Mouse (Mus musculus): Measurements from ENCODE around the gene Tiam1.

Tiam1 gene

DNA sequence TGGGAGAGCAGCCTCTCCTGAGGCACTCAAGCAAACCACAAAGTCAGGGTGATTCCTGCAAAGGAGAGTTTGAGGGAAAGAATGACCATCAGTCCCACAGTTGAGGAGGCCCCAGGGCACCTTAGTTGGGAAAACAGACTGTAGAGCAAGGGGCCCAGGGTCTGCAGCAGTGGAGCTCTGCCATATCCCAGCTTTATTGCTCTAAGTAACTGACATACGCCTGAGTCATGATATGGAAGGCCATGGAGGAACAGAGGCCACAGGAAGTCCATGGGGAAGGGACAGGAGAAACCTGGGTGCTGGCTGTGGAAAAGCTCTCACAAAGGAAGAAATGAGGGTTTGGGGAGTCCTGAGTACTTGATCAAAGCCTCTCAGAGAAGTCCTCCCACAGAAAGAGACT lies 189.5 kb downstream of the Tiam1 start:
- no peak for DNase-seq (ENCODE audit: low read depth)

- no peak for DNase-seq (ENCODE audit: low read depth)
These were observed 190.7 kb downstream of the Tiam1 start for GRCm38 (mm10) chr16:89952821-89953220.

DNA sequence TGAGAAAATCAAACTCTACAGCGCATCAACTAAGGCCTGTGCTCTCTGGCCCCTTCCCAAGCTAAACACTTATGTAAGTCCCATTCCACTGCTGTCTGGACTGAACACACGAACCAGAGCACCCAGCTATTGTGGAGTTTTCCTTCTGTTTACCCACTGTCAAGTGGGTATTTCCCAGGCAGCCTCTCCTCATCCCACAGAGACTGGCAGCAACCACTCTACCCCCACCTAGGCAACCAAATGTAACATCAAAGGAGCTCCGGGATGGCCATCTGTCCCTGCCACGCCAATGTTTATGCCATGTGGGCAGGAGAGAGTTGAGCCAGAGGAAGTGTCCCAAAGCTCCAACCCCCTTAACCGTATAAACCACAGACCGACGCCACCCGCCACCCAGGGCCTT lies 192.8 kb downstream of the Tiam1 start:
- no peak for DNase-seq (ENCODE audit: low read depth)

GRCm38 (mm10) chr16:89950251-89950650 lies 193.3 kb downstream of the Tiam1 start:
- DNase-seq (ENCODE audit: low read depth), result no peak

DNA sequence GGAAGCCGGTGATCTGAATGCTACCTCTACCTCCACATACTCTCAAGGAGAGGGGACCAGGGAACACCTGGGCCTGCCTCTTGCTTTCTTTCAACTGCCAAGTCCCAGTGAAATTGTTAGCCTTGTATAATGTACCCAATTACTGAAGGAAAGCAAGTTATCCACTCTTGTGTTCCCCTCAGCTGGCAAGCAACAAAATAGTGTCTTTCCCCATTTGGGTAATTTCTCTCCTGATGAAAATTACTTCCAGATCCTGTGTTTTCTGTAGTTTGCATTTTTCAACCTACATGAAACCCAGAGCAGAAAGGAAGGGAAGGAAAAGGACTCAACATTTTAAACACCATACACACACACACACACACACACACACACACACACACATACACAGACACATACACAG lies 195.5 kb downstream of the Tiam1 start:
- DNase-seq (ENCODE audit: low read depth), result no peak

DNA sequence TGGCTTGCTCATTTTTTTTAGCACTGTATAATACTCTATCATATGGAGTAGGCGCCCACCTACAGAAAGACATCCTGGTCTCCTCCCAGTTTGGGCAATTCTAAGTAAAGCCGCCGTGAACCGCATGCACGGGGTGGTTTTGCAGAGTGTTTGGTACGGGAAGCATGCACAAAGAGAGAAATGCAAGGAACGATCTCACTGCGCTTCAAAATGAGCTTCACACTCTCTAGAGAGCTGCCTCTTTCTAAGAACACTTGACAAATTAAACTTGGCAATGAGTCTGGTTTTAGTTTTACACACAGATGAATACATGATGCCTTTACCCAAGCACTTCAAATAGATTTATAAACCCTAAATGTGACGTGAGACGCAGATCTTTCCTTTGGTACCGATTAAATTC lies 196.8 kb downstream of the Tiam1 start:
- DNase-seq (ENCODE audit: low read depth), result no peak

- no peak for DNase-seq (ENCODE audit: low read depth)
These were observed 198.8 kb downstream of the Tiam1 start for GRCm38 (mm10) chr16:89944604-89945283.

GRCm38 (mm10) chr16:89944050-89944449 lies 199.5 kb downstream of the Tiam1 start:
- DNase-seq (ENCODE audit: low read depth), result no peak

DNA sequence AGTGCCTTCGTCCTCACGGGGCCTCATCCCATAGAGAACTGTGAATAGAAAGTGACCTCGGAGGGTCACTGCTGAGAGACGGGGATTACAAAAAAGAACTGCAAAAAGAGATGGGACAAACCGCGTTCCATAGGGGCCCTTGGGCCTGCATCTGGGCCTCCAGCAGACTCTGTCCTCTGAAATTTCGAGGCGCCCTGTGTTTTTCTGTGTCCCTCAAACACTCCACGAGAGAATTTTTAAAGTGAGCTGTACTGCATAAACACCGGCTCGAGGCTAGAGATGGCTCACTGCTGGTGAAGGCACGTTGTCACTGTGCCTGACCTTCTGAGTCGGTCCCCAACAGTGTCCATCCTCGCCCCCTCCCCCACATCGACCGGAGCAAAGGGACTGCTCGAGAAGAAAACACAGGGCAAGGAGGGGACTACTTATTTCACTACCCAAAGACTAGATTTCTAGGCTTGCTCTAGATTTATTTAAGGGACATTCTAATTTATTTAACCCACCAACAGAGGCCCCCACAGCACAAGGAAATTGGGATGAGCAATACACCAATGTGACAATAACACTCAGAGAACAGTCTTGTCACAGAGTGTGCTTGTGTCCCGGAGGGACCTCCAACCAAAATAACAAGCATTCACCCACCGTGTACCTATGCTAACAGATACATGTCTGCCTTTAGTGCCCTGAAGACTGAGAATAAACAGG lies 200.2 kb downstream of the Tiam1 start:
- DNase-seq (ENCODE audit: low read depth), result peak; percentile 37

DNA sequence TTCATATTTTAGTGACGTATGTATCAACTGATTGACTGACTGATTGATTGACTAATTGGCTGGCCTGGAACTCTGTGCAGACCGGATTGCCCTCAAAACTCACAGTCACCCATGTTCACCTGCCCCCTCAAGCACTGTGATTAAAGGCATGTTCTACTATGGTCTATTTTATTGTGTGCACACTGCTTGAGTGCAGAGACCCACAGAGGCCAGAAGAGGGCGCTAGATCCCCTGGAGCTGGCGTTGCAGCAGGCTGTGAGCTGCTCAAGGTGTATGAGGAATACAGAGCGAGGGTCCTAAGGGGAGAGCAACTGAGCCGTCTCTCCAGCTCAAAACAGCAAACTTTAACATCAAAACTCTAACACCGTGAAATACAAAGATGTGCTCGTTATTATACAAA lies 202.9 kb downstream of the Tiam1 start:
- DNase-seq (ENCODE audit: low read depth), result peak; percentile 19

- DNase-seq (ENCODE audit: low read depth), result peak; percentile 84
These were observed 205.3 kb downstream of the Tiam1 start for GRCm38 (mm10) chr16:89938277-89938676.

GRCm38 (mm10) chr16:89936571-89936970 lies 207.0 kb downstream of the Tiam1 start:
- no peak for DNase-seq (ENCODE audit: low read depth)

GRCm38 (mm10) chr16:89935398-89935797 lies 208.2 kb downstream of the Tiam1 start:
- DNase-seq (ENCODE audit: low read depth), result no peak

GRCm38 (mm10) chr16:89934616-89935015 lies 209.0 kb downstream of the Tiam1 start:
- no peak for DNase-seq (ENCODE audit: low read depth)

DNA sequence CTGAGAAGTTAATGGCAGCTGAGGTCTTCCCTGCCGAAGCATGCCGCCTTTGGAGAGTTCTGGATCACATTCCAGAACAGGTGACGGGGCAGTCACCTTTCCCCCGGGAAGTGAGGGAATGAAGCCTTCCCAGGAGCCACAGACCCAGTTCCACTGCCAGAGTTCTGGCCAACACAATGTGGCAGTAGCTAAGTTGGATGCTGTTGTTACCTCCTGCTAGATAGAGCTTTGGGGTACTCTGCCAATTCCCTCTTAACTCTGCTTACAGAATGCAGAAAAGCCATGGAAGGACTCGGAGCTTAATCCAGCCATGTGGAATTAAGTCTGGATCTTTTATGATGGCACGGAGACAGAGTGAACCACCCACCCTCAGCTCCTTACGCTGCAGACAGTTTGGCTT lies 209.6 kb downstream of the Tiam1 start:
- no peak for DNase-seq (ENCODE audit: low read depth)

GRCm38 (mm10) chr16:89928611-89929010 lies 215.0 kb downstream of the Tiam1 start:
- DNase-seq (ENCODE audit: low read depth), result no peak

DNA sequence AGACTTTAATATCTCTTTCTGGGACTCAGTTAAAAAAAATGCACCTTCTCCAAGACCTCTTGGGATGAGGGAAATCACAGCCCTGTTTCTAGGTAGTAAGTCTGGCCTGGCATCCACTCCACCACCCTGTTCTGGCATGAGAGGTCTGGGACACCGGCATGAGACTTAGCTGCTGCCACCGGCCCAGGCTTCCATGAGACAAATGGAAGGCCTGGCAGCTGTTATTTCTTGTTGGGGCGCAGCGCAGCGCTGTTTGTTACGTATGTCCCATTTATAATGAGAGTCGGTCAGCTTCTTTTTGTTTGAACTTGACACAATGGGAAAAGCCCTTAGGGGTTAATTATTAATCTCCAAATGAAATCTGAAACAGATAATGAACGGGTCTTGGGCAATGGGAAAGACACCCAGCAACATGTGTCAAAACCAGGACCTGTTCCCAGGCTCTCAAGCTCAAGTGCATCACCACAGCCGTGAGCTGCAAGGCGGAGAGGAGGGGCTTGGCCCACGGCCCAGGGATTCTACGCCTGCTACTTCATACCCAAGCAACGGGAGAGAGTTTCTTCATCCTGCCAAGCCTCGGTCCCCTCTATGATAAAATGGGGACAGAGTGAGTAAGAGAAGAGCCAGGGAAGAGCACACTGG lies 219.2 kb downstream of the Tiam1 start:
- no peak for DNase-seq (ENCODE audit: low read depth)

DNA sequence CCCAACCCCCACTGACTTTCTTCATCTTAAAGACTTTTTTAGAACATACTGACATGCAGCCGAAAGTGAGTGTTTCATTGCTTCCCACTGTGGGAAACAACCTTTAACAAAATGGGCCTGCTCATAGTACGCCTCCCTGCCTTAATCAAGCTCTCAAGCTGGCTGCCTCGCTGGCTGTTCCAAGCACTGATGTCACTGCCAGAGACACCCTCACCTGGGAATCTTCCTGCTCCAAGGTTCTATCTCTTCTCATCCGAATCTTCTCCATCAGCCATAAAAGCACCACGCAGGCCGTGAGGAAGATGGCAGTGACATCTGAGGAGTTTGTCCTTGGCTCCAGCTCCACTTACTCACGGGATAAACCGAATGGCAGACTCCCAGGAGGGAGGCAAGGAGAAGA lies 220.3 kb downstream of the Tiam1 start:
- DNase-seq (ENCODE audit: low read depth), result no peak

- no peak for DNase-seq (ENCODE audit: low read depth)
These were observed 221.1 kb downstream of the Tiam1 start for GRCm38 (mm10) chr16:89922458-89922857.

DNA sequence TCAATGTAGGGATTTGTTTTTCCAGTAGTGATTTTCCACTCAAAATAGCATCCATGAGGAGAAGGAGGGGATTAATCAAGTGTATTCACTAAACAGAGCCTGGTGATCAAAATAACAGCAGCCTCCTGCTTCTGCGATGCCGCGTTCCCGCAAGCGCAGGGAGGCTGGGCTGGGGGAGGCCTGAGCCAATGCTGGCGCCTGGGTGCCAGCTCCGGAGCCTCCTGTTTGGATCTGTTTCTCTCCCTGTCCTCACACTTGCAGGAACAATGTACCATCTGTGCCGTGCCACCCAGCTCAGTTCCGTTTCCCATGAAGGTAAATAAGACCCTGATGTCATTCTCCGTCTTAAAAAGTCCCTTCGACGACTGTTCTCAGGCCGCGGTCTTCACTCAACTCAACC lies 222.2 kb downstream of the Tiam1 start:
- no peak for DNase-seq (ENCODE audit: low read depth)

DNA sequence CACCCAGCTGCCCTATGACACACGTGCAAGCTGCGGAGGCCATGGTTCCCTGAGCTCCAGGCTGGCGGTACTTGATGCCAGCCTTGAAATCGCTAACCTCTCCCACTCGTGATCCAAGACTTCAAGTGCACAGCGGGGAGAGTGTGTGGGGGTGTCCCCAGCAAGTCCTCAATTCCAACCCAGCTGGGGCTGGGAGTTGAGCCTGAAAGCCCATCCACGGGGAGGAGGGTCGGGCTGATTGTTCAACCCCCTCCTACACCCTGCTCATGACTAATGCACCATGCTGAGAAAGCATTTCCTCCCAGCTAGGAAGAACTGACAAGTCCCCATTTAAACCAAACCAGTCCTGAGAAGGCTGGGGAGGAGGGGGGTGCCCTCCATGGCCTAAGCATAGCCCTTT lies 223.2 kb downstream of the Tiam1 start:
- no peak for DNase-seq (ENCODE audit: low read depth)

GRCm38 (mm10) chr16:89917404-89917803 lies 226.2 kb downstream of the Tiam1 start:
- no peak for DNase-seq (ENCODE audit: low read depth)

GRCm38 (mm10) chr16:89914946-89915345 lies 228.6 kb downstream of the Tiam1 start:
- no peak for DNase-seq (ENCODE audit: low read depth)
